Mouse (Mus musculus) retina, postnatal 1 day (tissue): ENCODE results near the gene Gm11437.

Experiments
- DNase-seq: peaks from one replicate; pipeline ENCODE4 v3.0.0-alpha.2; 2012

Gene Gm11437

GRCm38 (mm10) chr11:84141752-84142151, 25.5 kb downstream of the Gm11437 start:
- DNase-seq: peak; percentile 76

DNA sequence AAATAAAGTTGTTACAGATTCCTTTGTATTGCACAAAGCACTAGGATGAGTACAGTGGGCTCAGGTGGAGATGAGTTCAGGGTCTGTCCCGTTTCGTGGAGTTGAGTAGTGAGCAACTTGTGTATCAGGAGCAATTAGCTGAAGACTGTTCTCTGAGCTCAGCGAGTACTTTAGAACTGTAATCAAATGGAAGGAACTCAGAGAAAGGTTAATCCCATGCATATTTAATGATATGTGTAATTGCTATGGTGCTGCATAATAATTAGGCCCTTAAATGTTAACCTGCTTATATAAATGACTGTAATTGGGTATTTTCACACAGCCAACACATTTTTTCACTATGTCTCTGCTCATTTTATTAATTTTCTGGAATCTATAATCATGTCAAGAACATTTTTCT, 30.8 kb downstream of the Gm11437 start:
- no peak for DNase-seq

GRCm38 (mm10) chr11:84134331-84134860, 32.9 kb downstream of the Gm11437 start:
- no peak for DNase-seq

- DNase-seq: no peak
Measured at GRCm38 (mm10) chr11:84129799-84130185, 37.5 kb downstream of the Gm11437 start.

GRCm38 (mm10) chr11:84128943-84129798, 38.1 kb downstream of the Gm11437 start, which contains the start of the genes Tada2a and Acaca:
Gene Tada2a, minus strand, starts transcription at chr11:84129600.
Gene Acaca, plus strand, starts transcription at chr11:84129672.
- DNase-seq: peak; percentile 91

GRCm38 (mm10) chr11:84127977-84128376, 39.3 kb downstream of the Gm11437 start:
- no peak for DNase-seq

GRCm38 (mm10) chr11:84121051-84121956, 46.0 kb downstream of the Gm11437 start:
- DNase-seq: no peak

DNA sequence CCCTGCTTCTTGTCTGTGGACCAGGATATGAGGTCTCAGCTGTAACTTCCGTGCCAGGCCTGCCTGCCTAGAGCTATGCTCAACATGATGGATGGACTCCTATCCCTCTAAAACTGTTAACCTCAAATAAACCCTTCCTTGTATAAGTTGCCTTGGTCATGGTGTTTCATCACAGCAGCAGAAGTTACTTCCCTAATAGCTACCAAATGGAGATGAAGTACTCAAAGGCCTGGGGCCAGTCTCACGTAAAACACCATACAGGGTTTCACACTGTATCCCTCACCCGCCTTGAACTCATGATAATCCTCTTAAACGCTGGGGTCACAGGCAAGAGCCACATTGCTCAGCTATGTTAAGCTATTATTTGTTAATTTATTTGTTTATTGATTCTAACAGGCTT, 49.8 kb downstream of the Gm11437 start:
- DNase-seq: no peak

- no peak for DNase-seq
Measured at GRCm38 (mm10) chr11:84116221-84116620, 51.1 kb downstream of the Gm11437 start.

- no peak for DNase-seq
Measured at GRCm38 (mm10) chr11:84115646-84116045, 51.6 kb downstream of the Gm11437 start.

DNA sequence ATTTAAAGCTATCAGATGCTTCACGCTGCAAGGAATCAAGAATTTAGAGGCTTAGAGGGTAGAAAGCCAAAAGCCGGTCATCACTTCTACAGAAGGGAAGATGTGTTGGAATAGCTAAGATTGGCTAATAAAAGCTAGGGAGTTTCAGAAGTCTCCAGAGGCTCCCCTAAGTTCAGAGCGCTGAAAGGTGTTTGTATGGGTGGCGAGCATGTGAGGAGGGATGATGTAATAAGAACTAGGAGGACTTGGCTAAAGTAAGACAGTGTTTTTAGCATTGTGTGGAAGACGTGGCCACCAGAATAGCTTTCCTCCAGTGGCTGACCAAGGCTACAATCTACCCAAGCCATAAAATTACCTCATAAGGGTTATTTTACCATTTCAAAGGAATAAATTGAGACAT, 53.7 kb downstream of the Gm11437 start:
- DNase-seq: no peak

DNA sequence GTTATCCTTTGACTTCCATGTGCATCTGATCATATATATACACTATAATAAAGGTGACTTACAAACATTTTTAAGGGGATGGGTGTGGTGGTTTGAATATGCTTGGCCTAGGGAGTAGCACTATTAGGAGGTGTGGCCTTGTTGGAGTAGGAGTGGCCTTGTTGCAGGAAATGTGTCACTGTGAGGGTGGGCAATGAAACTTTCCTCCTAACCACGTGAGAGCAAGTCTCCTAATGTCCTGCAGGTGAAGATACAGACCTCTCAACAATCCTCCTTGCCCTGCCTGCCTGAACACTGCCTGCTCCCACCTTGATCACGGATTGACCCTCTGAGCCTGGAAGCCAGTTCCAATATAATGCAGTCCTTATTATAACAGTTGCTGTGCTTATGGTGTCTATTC, 60.1 kb downstream of the Gm11437 start:
- no peak for DNase-seq

- DNase-seq: no peak
Measured at GRCm38 (mm10) chr11:84104036-84104435, 63.2 kb downstream of the Gm11437 start.

GRCm38 (mm10) chr11:84101182-84101581, 66.1 kb downstream of the Gm11437 start:
- peak; percentile 21 for DNase-seq
